Mouse (Mus musculus) neural tube, embryonic 10.5 days (tissue): ENCODE results near the gene Xylt1.

Experiments used
- DNase-seq: peaks from one replicate; pipeline ENCODE4 v3.0.0-alpha.2; 2017; ENCODE audit warnings: low spot score; ENCODE audit errors: extremely low spot score

Xylt1 gene

GRCm38 (mm10) chr7:117394380-117394779 lies 13.6 kb downstream of the Xylt1 start:
- DNase-seq, result no peak

GRCm38 (mm10) chr7:117395511-117395910 lies 14.7 kb downstream of the Xylt1 start:
- DNase-seq, result no peak

GRCm38 (mm10) chr7:117397877-117398276 lies 17.1 kb downstream of the Xylt1 start:
- no peak for DNase-seq

- DNase-seq, result no peak
Measured at GRCm38 (mm10) chr7:117399971-117400370, 19.2 kb downstream of the Xylt1 start.

GRCm38 (mm10) chr7:117401581-117401980 lies 20.8 kb downstream of the Xylt1 start:
- DNase-seq, result no peak

GRCm38 (mm10) chr7:117406336-117406735 lies 25.6 kb downstream of the Xylt1 start:
- DNase-seq, result no peak

GRCm38 (mm10) chr7:117409268-117409988 lies 28.6 kb downstream of the Xylt1 start:
- no peak for DNase-seq

- DNase-seq, result no peak
Measured at GRCm38 (mm10) chr7:117411874-117412273, 31.1 kb downstream of the Xylt1 start.

GRCm38 (mm10) chr7:117412405-117412804 lies 31.6 kb downstream of the Xylt1 start:
- DNase-seq, result no peak

- DNase-seq, result no peak
Measured at GRCm38 (mm10) chr7:117414341-117415008, 33.7 kb downstream of the Xylt1 start.

GRCm38 (mm10) chr7:117415009-117415363 lies 34.2 kb downstream of the Xylt1 start:
- no peak for DNase-seq

- no peak for DNase-seq
Measured at GRCm38 (mm10) chr7:117419041-117419440, 38.3 kb downstream of the Xylt1 start.

GRCm38 (mm10) chr7:117419846-117420245 lies 39.1 kb downstream of the Xylt1 start:
- no peak for DNase-seq

GRCm38 (mm10) chr7:117420301-117420700 lies 39.5 kb downstream of the Xylt1 start:
- DNase-seq, result no peak

GRCm38 (mm10) chr7:117420836-117421566 lies 40.2 kb downstream of the Xylt1 start:
- DNase-seq, result no peak

GRCm38 (mm10) chr7:117424841-117425240 lies 44.1 kb downstream of the Xylt1 start:
- no peak for DNase-seq

- DNase-seq, result no peak
Measured at GRCm38 (mm10) chr7:117426366-117426765, 45.6 kb downstream of the Xylt1 start.

GRCm38 (mm10) chr7:117428690-117429224 lies 48.0 kb downstream of the Xylt1 start:
- DNase-seq, result peak; percentile 31

GRCm38 (mm10) chr7:117429483-117429882 lies 48.7 kb downstream of the Xylt1 start:
- DNase-seq, result no peak

- DNase-seq, result no peak
Measured at GRCm38 (mm10) chr7:117429895-117430294, 49.1 kb downstream of the Xylt1 start.

GRCm38 (mm10) chr7:117430361-117430935 lies 49.7 kb downstream of the Xylt1 start:
- no peak for DNase-seq

GRCm38 (mm10) chr7:117433641-117434040 lies 52.9 kb downstream of the Xylt1 start:
- DNase-seq, result no peak
